Mouse (Mus musculus): Measurements from ENCODE around the gene Ddah1.
A peak's percentile ranks its signal among the peaks of the same experiment; 100 is the strongest.

Ddah1 gene

GRCm38 (mm10) chr3:145941971-145942370 lies 183.5 kb downstream of the Ddah1 start:
- DNase-seq (ENCODE audit: extremely low spot score, low spot score), result peak; percentile 75
